Comparison of ENCODE assay signal across 1 mouse cellular context in genomic region chr9:57467271-57467771, GRCm38 (mm10).
TF ChIP-seq lines count a peak whose summit lies in the region.

No protein-coding gene starts in this region.

TF ChIP-seq in MEL, 35 proteins besides CTCF, POLR2A, EP300 and RAD21 (continued from another document):
- TF ChIP-seq MAZ (IDR thresholded peaks at IDR 0.05; ENCODE audit: low read depth, low read length): no peak
- no peak for TF ChIP-seq RCOR1 (IDR thresholded peaks at IDR 0.05; ENCODE audit: low read depth, low read length)
- no peak for TF ChIP-seq SIN3A (IDR thresholded peaks at IDR 0.05; ENCODE audit: low read length)
- TF ChIP-seq CHD1 (IDR thresholded peaks at IDR 0.05; ENCODE audit: low read depth, low read length): no peak
